Mouse (Mus musculus): Measurements from ENCODE around the gene Chdh.

Chdh gene

GRCm38 (mm10) chr14:30056031-30056766, 47.4 kb downstream of the Chdh start:
- no peak for DNase-seq (ENCODE audit: low read depth, low spot score)

DNA sequence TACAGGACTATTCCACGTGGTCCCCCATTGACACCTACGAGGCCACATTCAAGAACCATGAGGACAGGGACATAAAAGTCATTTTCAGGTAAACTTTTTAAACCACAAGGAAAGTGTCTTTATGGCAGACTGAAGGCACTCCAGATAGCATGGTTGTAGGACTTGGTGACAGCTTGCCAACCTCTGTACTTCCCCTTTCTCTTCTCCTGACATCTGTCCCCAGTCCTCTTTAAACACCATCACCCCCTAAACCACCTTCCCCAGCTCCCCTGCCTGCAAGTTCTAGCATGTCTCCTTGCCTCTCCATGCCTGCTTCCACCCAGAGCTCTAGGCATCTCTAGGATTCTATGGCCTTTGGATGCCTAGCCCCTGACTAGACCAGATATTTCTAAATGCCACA, 56.0 kb downstream of the Chdh start:
- no peak for DNase-seq (ENCODE audit: low read depth, low spot score)

DNA sequence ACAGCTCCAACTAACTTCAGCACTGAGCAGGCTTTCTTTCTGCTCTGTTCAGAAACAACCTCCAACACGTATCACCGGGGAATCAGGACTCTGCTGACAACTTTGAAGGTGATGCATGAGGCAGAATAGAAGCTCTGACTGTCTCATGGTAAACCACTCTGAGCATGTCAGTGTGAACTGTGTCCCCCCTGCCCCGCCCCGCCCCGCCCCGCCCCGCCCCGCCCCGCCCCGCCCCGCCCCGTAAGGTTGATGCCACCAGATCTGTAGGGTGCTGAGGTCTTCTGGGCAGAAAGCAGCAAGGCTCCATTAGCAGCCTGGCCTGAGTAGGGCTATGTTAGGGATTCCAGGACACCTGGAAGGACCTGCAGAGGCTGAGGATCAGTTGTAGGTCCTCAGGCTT, 57.9 kb downstream of the Chdh start:
- no peak for DNase-seq (ENCODE audit: low read depth, low spot score)

GRCm38 (mm10) chr14:30068566-30068965, 59.7 kb downstream of the Chdh start:
- DNase-seq (ENCODE audit: low read depth, low spot score) = no peak

GRCm38 (mm10) chr14:30075268-30075887, 66.6 kb downstream of the Chdh start:
- no peak for DNase-seq (ENCODE audit: low read depth, low spot score)

GRCm38 (mm10) chr14:30078115-30078808, 69.4 kb downstream of the Chdh start:
- DNase-seq (ENCODE audit: low read depth, low spot score) = peak; percentile 6

GRCm38 (mm10) chr14:30079729-30080128, 70.9 kb downstream of the Chdh start:
- DNase-seq (ENCODE audit: low read depth, low spot score) = no peak
